Mouse (Mus musculus) liver, postnatal 0 days (tissue): ENCODE measurements around the gene Dppa1. TPM values are rescaled to one million over a fixed set of nuclear protein-coding genes. Genes with fewer than 3 reads are reported as not detected.
"Not testable (repeated sequence)": the region's sequence is repeated elsewhere in the genome, so short reads cannot be mapped to it uniquely, and the experiment has no call there.

ENCODE experiments used
- ATAC-seq: fragments of 200-750 bp; cut with Nextera tagmentation; 2 replicates; pipeline ENCODE4 v1.8.0; 2017; ENCODE audit warnings: mild to moderate bottlenecking, moderate library complexity
- DNase-seq: peaks from one replicate; pipeline ENCODE4 v3.0.0-alpha.2; 2016
- H3K27ac ChIP-seq: fragments of 300-500 bp; sonication (generic); 2 replicates; pipeline ENCODE4 v1.5.1; 2014; ENCODE audit warnings: antibody characterized with exemption, moderate library complexity, mild to moderate bottlenecking, low read depth
- H3K27me3 ChIP-seq: fragments of 300-500 bp; sonication (generic); 2 replicates; pipeline ENCODE4 v1.6.1; 2014; ENCODE audit warnings: low read length, control low read depth, mixed read lengths; ENCODE audit not compliant: insufficient read depth
- H3K36me3 ChIP-seq: fragments of 300-500 bp; sonication (generic); replicated peaks from 2 replicates; pipeline ENCODE4 v1.6.1; 2014; ENCODE audit warnings: mild to moderate bottlenecking, control low read depth, low read length, moderate library complexity, mixed read lengths; ENCODE audit not compliant: insufficient read depth
- H3K4me1 ChIP-seq: fragments of 300-500 bp; sonication (generic); 2 replicates; pipeline ENCODE4 v1.6.1; 2014; ENCODE audit warnings: antibody characterized with exemption, mild to moderate bottlenecking, control low read depth; ENCODE audit not compliant: insufficient read depth
- H3K4me2 ChIP-seq: fragments of 300-500 bp; sonication (generic); 2 replicates; pipeline ENCODE4 v1.6.1; 2014; ENCODE audit warnings: low read depth, mild to moderate bottlenecking, low read length, moderate library complexity, mixed read lengths
- H3K4me3 ChIP-seq: fragments of 300-500 bp; sonication (generic); 2 replicates; pipeline ENCODE4 v1.5.1; 2014; ENCODE audit warnings: low read depth, low read length
- H3K9ac ChIP-seq: fragments of 300-500 bp; sonication (generic); replicated peaks from 2 replicates; pipeline ENCODE4 v1.6.1; 2014; ENCODE audit warnings: mild to moderate bottlenecking, moderate library complexity
- H3K9me3 ChIP-seq: fragments of 300-500 bp; sonication (generic); 2 replicates; pipeline ENCODE4 v1.6.1; 2016; ENCODE audit warnings: mild to moderate bottlenecking, control low read depth, low read length, mixed read lengths
- CTCF ChIP-seq: sonication (generic); IDR thresholded peaks from 2 replicates; pipeline ENCODE4 v1.5.1; 2016; ENCODE audit warnings: antibody characterized with exemption, low read depth
- EP300 ChIP-seq: IDR thresholded peaks from 2 replicates; pipeline ENCODE4 v1.6.1; 2016; ENCODE audit warnings: antibody characterized with exemption, low read depth, mild to moderate bottlenecking
- WGBS: fragments of 180-500 bp; shearing (Covaris S2); extraction: QIAGEN DNeasy Blood & Tissue Kit; methylation state at CpG from one replicate; pipeline ENCODE4 v1.1.7; 2014; ENCODE audit not compliant: insufficient replicate concordance; 5-methylcytosine and 5-hydroxymethylcytosine counted together
- polyA plus RNA-seq: library from polyadenylated mRNA; unstranded; fragments of >200 nt; fragmentation: Nextera tagmentation; extraction: Ambion mirVana; gene quantifications from 2 replicates; pipeline ENCODE4 v1.2.1, GENCODE M21; 2015

Gene Dppa1
- polyA plus RNA-seq, 1 experiment from 2014 or later: not detected

- WGBS: 70% methylated on average over 1 of the region's 1 CpGs
- TF ChIP-seq EP300 (no peak), CTCF (no peak)
- Histone ChIP-seq H3K27ac (no peak overlapping the region), H3K36me3 (no peaks in the 10 kb centered on the region), H3K4me2 (no peak overlapping the region), H3K9me3 (no peaks in the 10 kb centered on the region), H3K27me3 (no peaks in the 10 kb centered on the region), H3K4me1 (no peaks in the 10 kb centered on the region), H3K4me3 (no peak overlapping the region), H3K9ac (no peak overlapping the region)
- DNase-seq (no peak), ATAC-seq (no peak)
Observed at GRCm38 (mm10) chr11:46644824-46645223, 15.8 kb upstream of the Dppa1 start.

- Histone ChIP-seq H3K36me3 (no peaks in the 10 kb centered on the region), H3K9ac (no peak overlapping the region), H3K9me3 (no peaks in the 10 kb centered on the region), H3K27ac (no peak overlapping the region), H3K4me3 (no peak overlapping the region), H3K27me3 (no peaks in the 10 kb centered on the region), H3K4me1 (no peaks in the 10 kb centered on the region), H3K4me2 (no peak overlapping the region)
- ATAC-seq (no peak), DNase-seq (no peak)
- TF ChIP-seq EP300 (no peak), CTCF (0 out of 2 replicates have a peak, but pooled peaks have one; percentile 11)
- WGBS: 67% methylated on average over 3 of the region's 3 CpGs
Observed at GRCm38 (mm10) chr11:46636568-46636967, 7.5 kb upstream of the Dppa1 start.

GRCm38 (mm10) chr11:46635516-46635915 lies 6.5 kb upstream of the Dppa1 start:
- not testable (repeated sequence) for H3K9ac ChIP-seq, H3K27ac ChIP-seq, H3K4me1 ChIP-seq, ATAC-seq, H3K4me3 ChIP-seq, H3K27me3 ChIP-seq, H3K36me3 ChIP-seq, H3K9me3 ChIP-seq, H3K4me2 ChIP-seq, DNase-seq
- 64% methylated on average over 4 of the region's 4 CpGs for WGBS

- WGBS: 27% methylated on average over 3 of the region's 3 CpGs
- H3K9ac ChIP-seq: no peak overlapping the region
- no peaks in the 10 kb centered on the region for H3K27me3 ChIP-seq
- no peak overlapping the region for H3K4me2 ChIP-seq
- TF ChIP-seq CTCF: peak; percentile 77
- no peak for TF ChIP-seq EP300
- H3K4me3 ChIP-seq: no peak overlapping the region
- no peak overlapping the region for H3K27ac ChIP-seq
- peak; percentile 27 for DNase-seq
- ATAC-seq: no peak
- no peaks in the 10 kb centered on the region for H3K36me3 ChIP-seq
- no peaks in the 10 kb centered on the region for H3K9me3 ChIP-seq
- H3K4me1 ChIP-seq: no peaks in the 10 kb centered on the region
Observed at GRCm38 (mm10) chr11:46631635-46632034, 2.6 kb upstream of the Dppa1 start.

- Histone ChIP-seq H3K9me3 (no peaks in the 10 kb centered on the region), H3K4me3 (no peak overlapping the region), H3K36me3 (no peaks in the 10 kb centered on the region), H3K27me3 (no peaks in the 10 kb centered on the region), H3K4me1 (no peaks in the 10 kb centered on the region), H3K4me2 (no peak overlapping the region), H3K27ac (no peak overlapping the region), H3K9ac (no peak overlapping the region)
- WGBS: 56% methylated on average over 7 of the region's 7 CpGs
- TF ChIP-seq EP300 (no peak), CTCF (no peak)
- no peak for ATAC-seq
- DNase-seq: no peak
Observed at GRCm38 (mm10) chr11:46620414-46621168, 8.5 kb downstream of the Dppa1 start.

GRCm38 (mm10) chr11:46619929-46620328 lies 9.1 kb downstream of the Dppa1 start:
- Histone ChIP-seq H3K27ac (no peak overlapping the region), H3K9ac (no peak overlapping the region), H3K36me3 (no peaks in the 10 kb centered on the region), H3K9me3 (no peaks in the 10 kb centered on the region), H3K27me3 (no peaks in the 10 kb centered on the region), H3K4me1 (no peaks in the 10 kb centered on the region), H3K4me2 (no peak overlapping the region), H3K4me3 (no peak overlapping the region)
- TF ChIP-seq EP300: no peak
- no peak for TF ChIP-seq CTCF
- DNase-seq: no peak
- WGBS: 69% methylated on average over 1 of the region's 1 CpGs
- ATAC-seq: no peak
